7 mouse cellular contexts compared by ENCODE assay signal in genomic region chr11:117965052-117965451, GRCm38 (mm10). TPM values are rescaled to one million over a fixed set of nuclear protein-coding genes. Genes with fewer than 3 reads are reported as not detected.
DNase-seq lines count a peak whose midpoint lies in the region; ATAC-seq and TF ChIP-seq lines count a peak whose summit lies in the region.

No protein-coding gene starts in this region.

- ATAC-seq in kidney, embryonic 14.5 days (ENCODE audit: low FRiP score, low TSS enrichment), result no peak
- ATAC-seq in limb, embryonic 12.5 days (ENCODE audit: insufficient number of reproducible peaks, insufficient read depth, low FRiP score, low TSS enrichment, low read depth), result no peak

- no peak for DNase-seq in kidney, postnatal 4 days
- DNase-seq in R1 (ENCODE audit: low read depth, low spot score) (peak; percentile 52), MN1 (ENCODE audit: low spot score) (no peak)
- no peak for DNase-seq in urinary bladder, postnatal 10 days (ENCODE audit: low spot score)

- H3K9me3 ChIP-seq in kidney, embryonic 14.5 days (ENCODE audit: control insufficient read depth, low read length), result no peaks in the 10 kb centered on the region
- no peaks in the 10 kb centered on the region for H3K9me3 ChIP-seq in ES-Bruce4 (replicated peaks; ENCODE audit: control insufficient read depth, insufficient read depth, low read length, poor library complexity, severe bottlenecking)
- no peaks in the 10 kb centered on the region for H3K9me3 ChIP-seq in limb, embryonic 12.5 days

- no peak overlapping the region for H3K9ac ChIP-seq in kidney, embryonic 14.5 days (ENCODE audit: low read depth, low read length)
- H3K9ac ChIP-seq in ES-Bruce4 (ENCODE audit: low read depth, poor library complexity, severe bottlenecking), result peak overlapping the region; percentile 40
- H3K9ac ChIP-seq in limb, embryonic 12.5 days (replicated peaks), result no peak overlapping the region; the same call in 1 of the 2 replicates

- 0 out of 2 replicates have a peak overlapping the region, but pooled peaks have one; percentile 10 for H3K4me2 ChIP-seq in kidney, embryonic 14.5 days (replicated peaks; ENCODE audit: low read depth, low read length)
- H3K4me2 ChIP-seq in limb, embryonic 12.5 days, result peak overlapping the region; percentile 99

- no peak overlapping the region for H3K27ac ChIP-seq in kidney, embryonic 14.5 days (ENCODE audit: low read depth, low read length)
- H3K27ac ChIP-seq in ES-Bruce4 (ENCODE audit: insufficient read depth, low read length), result peak overlapping the region; percentile 89
- peak overlapping the region; percentile 92 for H3K27ac ChIP-seq in limb, embryonic 12.5 days

- peaks cover 12% of the 10 kb centered on the region; the same call in 1 of the 2 replicates for H3K27me3 ChIP-seq in kidney, embryonic 14.5 days (ENCODE audit: control insufficient read depth, insufficient read depth, low read length)
- no peaks in the 10 kb centered on the region for H3K27me3 ChIP-seq in ES-Bruce4 (ENCODE audit: control insufficient read depth, insufficient read depth, low read length, poor library complexity, severe bottlenecking)
- H3K27me3 ChIP-seq in limb, embryonic 12.5 days, result peaks cover 27% of the 10 kb centered on the region

- no peak overlapping the region for H3K4me3 ChIP-seq in kidney, embryonic 14.5 days (ENCODE audit: low read length)
- H3K4me3 ChIP-seq in ES-Bruce4 (ENCODE audit: low read depth, low read length), result peak overlapping the region; percentile 19
- no peak overlapping the region for H3K4me3 ChIP-seq in limb, embryonic 12.5 days (replicated peaks)

- H3K36me3 ChIP-seq in kidney, embryonic 14.5 days (ENCODE audit: control insufficient read depth, insufficient read depth, low read length), result peaks cover 13% of the 10 kb centered on the region
- peaks cover 26% of the 10 kb centered on the region for H3K36me3 ChIP-seq in ES-Bruce4 (ENCODE audit: control insufficient read depth, insufficient read depth, low read length, poor library complexity, severe bottlenecking)
- peaks cover 10% of the 10 kb centered on the region for H3K36me3 ChIP-seq in limb, embryonic 12.5 days

- WGBS in kidney, embryonic 14.5 days, result 45% methylated on average over 7 of the region's 7 CpGs
- WGBS in limb, embryonic 12.5 days, result 30% methylated on average over 7 of the region's 7 CpGs

- TF ChIP-seq POLR2A in ES-Bruce4 (IDR thresholded peaks at IDR 0.05; ENCODE audit: insufficient read depth, low read length), result no peak

- TF ChIP-seq CTCF in ES-Bruce4 (IDR thresholded peaks at IDR 0.05; ENCODE audit: low read depth, low read length), result no peak

- no peak for TF ChIP-seq EP300 in ES-Bruce4 (IDR thresholded peaks at IDR 0.05; ENCODE audit: insufficient read depth, low read depth, low read length)

- peaks cover 74% of the 10 kb centered on the region for H3K4me1 ChIP-seq in kidney, embryonic 14.5 days (ENCODE audit: control insufficient read depth, insufficient read depth, low read length)
- H3K4me1 ChIP-seq in ES-Bruce4 (ENCODE audit: control insufficient read depth, insufficient read depth, low read length), result peaks cover 6% of the 10 kb centered on the region
- peaks cover 71% of the 10 kb centered on the region for H3K4me1 ChIP-seq in limb, embryonic 12.5 days (replicated peaks)

RNA-seq across cellular contexts. Expression of gene Socs3, which starts 4.8 kb away (rescaled TPM):
- 6.7 and 9.6 TPM in 2 replicates for polyA plus RNA-seq in kidney, embryonic 14.5 days (2014; fragmentation: Nextera tagmentation; extraction: Ambion mirVana)
- 53.8 and 61.5 TPM in 2 replicates for polyA plus RNA-seq in ES-Bruce4 (2011; ENCODE audit: insufficient read depth, insufficient read length, low read depth, missing spikeins)
- 14.9 and 16.4 TPM in 2 replicates for polyA plus RNA-seq in limb, embryonic 12.5 days (2016; fragmentation: Nextera tagmentation; extraction: Ambion mirVana)

RNA-seq across cellular contexts. Expression of gene Pgs1, which starts 21.0 kb away (rescaled TPM):
- 30.0 and 37.5 TPM in 2 replicates for polyA plus RNA-seq in kidney, embryonic 14.5 days (2014; fragmentation: Nextera tagmentation; extraction: Ambion mirVana)
- polyA plus RNA-seq in ES-Bruce4 (2011; ENCODE audit: insufficient read depth, insufficient read length, low read depth, missing spikeins), result 31.5 and 35.5 TPM in 2 replicates
- 40.7 and 43.1 TPM in 2 replicates for polyA plus RNA-seq in limb, embryonic 12.5 days (2016; fragmentation: Nextera tagmentation; extraction: Ambion mirVana)
